Mouse (Mus musculus) midbrain, embryonic 11.5 days (tissue): ENCODE data around the gene Ipmk. TPM values are rescaled to one million over a fixed set of nuclear protein-coding genes. Genes with fewer than 3 reads are reported as not detected.
"Not testable (repeated sequence)": the region's sequence is repeated elsewhere in the genome, so short reads cannot be mapped to it uniquely, and the experiment has no call there.

Source experiments
- ATAC-seq: fragments of 200-750 bp; cut with Nextera tagmentation; 2 replicates; pipeline ENCODE4 v1.8.0; 2017; ENCODE audit warnings: moderate TSS enrichment, moderate library complexity; ENCODE audit not compliant: low FRiP score
- DNase-seq: peaks from one replicate; pipeline ENCODE4 v3.0.0; 2015; ENCODE audit warnings: low spot score; ENCODE audit errors: missing footprints
- H3K27ac ChIP-seq: fragments of 300-500 bp; sonication (generic); 2 replicates; pipeline ENCODE4 v1.5.1; 2014; ENCODE audit warnings: low read depth, low read length
- H3K27me3 ChIP-seq: fragments of 300-500 bp; sonication (generic); 2 replicates; pipeline ENCODE4 v1.6.1; 2014; ENCODE audit warnings: mild to moderate bottlenecking, low read length, moderate library complexity, mixed read lengths; ENCODE audit not compliant: control insufficient read depth, insufficient read depth
- H3K36me3 ChIP-seq: fragments of 300-500 bp; sonication (generic); 2 replicates; pipeline ENCODE4 v1.6.1; 2014; ENCODE audit warnings: mild to moderate bottlenecking, low read length, moderate library complexity, mixed read lengths; ENCODE audit not compliant: control insufficient read depth, insufficient read depth
- H3K4me1 ChIP-seq: fragments of 300-500 bp; sonication (generic); 2 replicates; pipeline ENCODE4 v1.6.1; 2014; ENCODE audit warnings: low read length; ENCODE audit not compliant: control insufficient read depth, insufficient read depth
- H3K4me2 ChIP-seq: fragments of 300-500 bp; sonication (generic); 2 replicates; pipeline ENCODE4 v1.6.1; 2014; ENCODE audit warnings: mild to moderate bottlenecking, moderate library complexity
- H3K4me3 ChIP-seq: fragments of 300-500 bp; sonication (generic); 2 replicates; pipeline ENCODE4 v1.5.1; 2014; ENCODE audit warnings: low read depth, low read length
- H3K9ac ChIP-seq: fragments of 300-500 bp; sonication (generic); 2 replicates; pipeline ENCODE4 v1.6.1; 2014; ENCODE audit warnings: low read length
- H3K9me3 ChIP-seq: fragments of 300-500 bp; sonication (generic); 2 replicates; pipeline ENCODE4 v1.6.1; 2016; ENCODE audit warnings: low read length; ENCODE audit not compliant: control insufficient read depth
- WGBS: fragments of 180-500 bp; shearing (Covaris S2); extraction: QIAGEN DNeasy Blood & Tissue Kit; methylation state at CpG from one replicate; pipeline ENCODE4 v1.1.7; 2014; 5-methylcytosine and 5-hydroxymethylcytosine counted together
- polyA plus RNA-seq: library from polyadenylated mRNA; unstranded; fragments of >200 nt; fragmentation: Nextera tagmentation; extraction: Ambion mirVana; gene quantifications from 2 replicates; pipeline ENCODE4 v1.2.1, GENCODE M21; 2014

The Ipmk gene
- polyA plus RNA-seq, 1 experiment from 2014 or later: 24.8 TPM

GRCm38 (mm10) chr10:71373706-71374105 lies 26.1 kb downstream of the Ipmk start:
- Histone ChIP-seq H3K4me3 (no peak overlapping the region), H3K4me1 (no peaks in the 10 kb centered on the region), H3K9ac (no peak overlapping the region), H3K9me3 (no peaks in the 10 kb centered on the region), H3K36me3 (0 out of 2 replicates have a peak, but pooled peaks cover under 1% of the 10 kb centered on the region), H3K27me3 (no peaks in the 10 kb centered on the region), H3K4me2 (no peak overlapping the region), H3K27ac (no peak overlapping the region)
- 92% methylated on average over 11 of the region's 11 CpGs for WGBS
- DNase-seq (no peak), ATAC-seq (no peak)

- no peak overlapping the region for H3K27ac ChIP-seq
- H3K9me3 ChIP-seq: no peaks in the 10 kb centered on the region
- no peak overlapping the region for H3K4me2 ChIP-seq
- no peak overlapping the region for H3K4me3 ChIP-seq
- H3K27me3 ChIP-seq: no peaks in the 10 kb centered on the region
- no peaks in the 10 kb centered on the region for H3K4me1 ChIP-seq
- ATAC-seq (no peak), DNase-seq (no peak)
- WGBS: 94% methylated on average over 6 of the region's 6 CpGs
- peaks cover 4% of the 10 kb centered on the region; the same call in 1 of the 2 replicates for H3K36me3 ChIP-seq
- no peak overlapping the region for H3K9ac ChIP-seq
These were observed 28.5 kb downstream of the Ipmk start for GRCm38 (mm10) chr10:71376014-71376413.

- ATAC-seq: no peak
- no peak overlapping the region for H3K27ac ChIP-seq
- no peak overlapping the region for H3K9ac ChIP-seq
- no peaks in the 10 kb centered on the region for H3K9me3 ChIP-seq
- no peaks in the 10 kb centered on the region for H3K27me3 ChIP-seq
- no peak for DNase-seq
- no peak overlapping the region for H3K4me3 ChIP-seq
- H3K36me3 ChIP-seq: peaks cover 8% of the 10 kb centered on the region; the same call in 1 of the 2 replicates
- WGBS: 95% methylated on average over 7 of the region's 7 CpGs
- 0 out of 2 replicates have a peak, but pooled peaks cover 2% of the 10 kb centered on the region for H3K4me1 ChIP-seq
- no peak overlapping the region for H3K4me2 ChIP-seq
These were observed 32.8 kb downstream of the Ipmk start for GRCm38 (mm10) chr10:71380406-71380805.

GRCm38 (mm10) chr10:71381471-71382033 lies 34.0 kb downstream of the Ipmk start:
- Histone ChIP-seq H3K27ac (no peak overlapping the region), H3K4me3 (no peak overlapping the region), H3K27me3 (no peaks in the 10 kb centered on the region), H3K9ac (no peak overlapping the region), H3K4me1 (0 out of 2 replicates have a peak, but pooled peaks cover 2% of the 10 kb centered on the region), H3K4me2 (no peak overlapping the region), H3K9me3 (no peaks in the 10 kb centered on the region), H3K36me3 (peaks cover 8% of the 10 kb centered on the region; the same call in 1 of the 2 replicates)
- DNase-seq: no peak
- ATAC-seq: no peak
- 93% methylated on average over 29 of the region's 29 CpGs for WGBS

- 84% methylated on average over 7 of the region's 7 CpGs for WGBS
- Histone ChIP-seq H3K27me3 (no peaks in the 10 kb centered on the region), H3K9ac (no peak overlapping the region), H3K4me3 (no peak overlapping the region), H3K4me1 (0 out of 2 replicates have a peak, but pooled peaks cover 2% of the 10 kb centered on the region), H3K9me3 (no peaks in the 10 kb centered on the region), H3K27ac (no peak overlapping the region), H3K36me3 (peaks cover 8% of the 10 kb centered on the region; the same call in 1 of the 2 replicates), H3K4me2 (no peak overlapping the region)
- ATAC-seq: no peak
- no peak for DNase-seq
These were observed 34.5 kb downstream of the Ipmk start for GRCm38 (mm10) chr10:71382109-71382508.

GRCm38 (mm10) chr10:71382858-71383551 lies 35.4 kb downstream of the Ipmk start:
- DNase-seq: no peak

GRCm38 (mm10) chr10:71383552-71383924 lies 36.0 kb downstream of the Ipmk start:
- not testable (repeated sequence) for H3K27ac ChIP-seq, H3K9ac ChIP-seq, H3K4me1 ChIP-seq, H3K27me3 ChIP-seq, DNase-seq, H3K9me3 ChIP-seq, H3K4me2 ChIP-seq, H3K4me3 ChIP-seq, ATAC-seq, H3K36me3 ChIP-seq
- 84% methylated on average over 6 of the region's 6 CpGs for WGBS

More at GRCm38 (mm10) chr10:71382858-71383551, 35.4 kb downstream of the Ipmk start:
- H3K4me3 ChIP-seq: no peak overlapping the region
- no peak overlapping the region for H3K4me2 ChIP-seq
- 0 out of 2 replicates have a peak, but pooled peaks cover 2% of the 10 kb centered on the region for H3K4me1 ChIP-seq
- H3K36me3 ChIP-seq: peaks cover 8% of the 10 kb centered on the region; the same call in 1 of the 2 replicates
- no peak overlapping the region for H3K9ac ChIP-seq
- no peaks in the 10 kb centered on the region for H3K27me3 ChIP-seq
- no peak for ATAC-seq
- WGBS: 84% methylated on average over 8 of the region's 8 CpGs
- no peaks in the 10 kb centered on the region for H3K9me3 ChIP-seq
- no peak overlapping the region for H3K27ac ChIP-seq

GRCm38 (mm10) chr10:71384159-71385044 lies 36.8 kb downstream of the Ipmk start:
- peak; percentile 85 for DNase-seq
- H3K36me3 ChIP-seq: peaks cover 6% of the 10 kb centered on the region; the same call in 1 of the 2 replicates
- WGBS: 69% methylated on average over 19 of the region's 19 CpGs
- no peak overlapping the region for H3K9ac ChIP-seq
- ATAC-seq: peak; percentile 75
- H3K9me3 ChIP-seq: no peaks in the 10 kb centered on the region
- no peak overlapping the region for H3K27ac ChIP-seq
- 0 out of 2 replicates have a peak, but pooled peaks cover 2% of the 10 kb centered on the region for H3K4me1 ChIP-seq
- no peaks in the 10 kb centered on the region for H3K27me3 ChIP-seq
- H3K4me2 ChIP-seq: no peak overlapping the region
- H3K4me3 ChIP-seq: no peak overlapping the region
